Mouse (Mus musculus): ENCODE results near the gene Spef1. TPM values are rescaled to one million over a fixed set of nuclear protein-coding genes. Genes with fewer than 3 reads are reported as not detected.
A peak's percentile ranks its signal among the peaks of the same experiment; 100 is the strongest.

The Spef1 gene
- total RNA-seq (2014; rRNA removed), result 19.3 and 27.5 TPM in 2 replicates
- polyA plus RNA-seq (2015; fragmentation: Nextera tagmentation; extraction: Ambion mirVana), result 9.5 and 10.2 TPM in 2 replicates

DNA sequence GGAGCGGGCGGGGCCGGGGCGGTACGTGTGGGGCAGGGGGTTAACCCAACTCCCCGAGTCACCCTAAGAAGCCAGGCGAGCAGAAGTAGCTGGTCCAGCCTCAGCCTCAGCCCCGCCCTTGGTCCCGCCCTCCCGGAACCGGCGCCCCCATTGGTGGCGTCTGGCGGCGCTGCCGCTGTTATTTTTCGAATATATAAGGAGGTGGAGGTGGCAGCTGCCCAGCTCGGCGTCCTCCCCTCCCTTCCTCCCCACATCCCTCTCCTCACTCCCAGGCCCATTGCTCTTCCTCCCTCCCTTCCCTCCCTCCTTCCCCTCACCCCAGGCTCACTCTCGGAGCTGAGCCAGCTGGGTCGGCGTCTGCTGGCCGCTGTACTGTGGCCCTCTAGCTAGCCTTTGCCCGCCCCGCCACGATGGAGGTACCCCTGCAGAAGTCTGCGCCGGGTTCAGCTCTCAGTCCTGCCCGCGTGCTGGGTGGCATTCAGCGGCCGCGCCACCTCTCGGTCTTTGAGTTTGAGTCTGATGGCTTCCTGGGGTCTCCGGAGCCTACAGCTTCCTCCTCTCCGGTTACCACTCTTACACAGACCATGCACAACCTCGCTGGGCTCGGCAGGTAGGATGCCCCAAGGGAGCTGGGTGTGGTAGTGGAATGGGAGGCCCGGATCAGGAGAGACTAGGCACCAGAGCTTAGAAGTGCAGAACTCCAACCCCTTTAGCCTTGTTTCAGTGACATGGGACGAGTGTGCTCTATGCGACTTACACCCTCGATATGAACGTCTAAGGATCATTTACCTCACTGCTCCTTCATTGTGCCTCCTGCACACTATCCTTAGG lies at the start of gene Spef1, which contains the start of gene Cdc25b:
TSS of gene Spef1 (minus strand) at position 512 of the 831 bp plus-strand sequence.
TSS of gene Cdc25b (plus strand) at position 179 of the 831 bp plus-strand sequence.
- WGBS, result 1% methylated on average over 39 of the region's 43 CpGs
- peak within 1 kb of the TSS; percentile 48 for H3K4me3 ChIP-seq (ENCODE audit: low read depth, low read length)
- ATAC-seq (ENCODE audit: low FRiP score), result peak; percentile 87

GRCm38 (mm10) chr2:131234970-131235635 lies 48.0 kb upstream of the Spef1 start:
- 84% methylated on average over 7 of the region's 7 CpGs for WGBS
- no peak overlapping the region for H3K4me3 ChIP-seq (ENCODE audit: low read depth, low read length)
- no peak for TF ChIP-seq CTCF (IDR thresholded peaks at IDR 0.05)
- H3K4me2 ChIP-seq (ENCODE audit: low read depth, low read length, poor library complexity, severe bottlenecking), result no peak overlapping the region; the same call in 1 of the 2 replicates
- ATAC-seq (ENCODE audit: low FRiP score) (no peak), DNase-seq (ENCODE audit: low spot score) (no peak)
- no peak overlapping the region for H3K9ac ChIP-seq (replicated peaks; ENCODE audit: low read length, poor library complexity, severe bottlenecking)
- no peaks in the 10 kb centered on the region for H3K27me3 ChIP-seq (ENCODE audit: insufficient read depth, low read length)
- H3K9me3 ChIP-seq (ENCODE audit: low read length), result no peaks in the 10 kb centered on the region
- no peak overlapping the region for H3K27ac ChIP-seq (ENCODE audit: low read depth, low read length)
- peaks cover 4% of the 10 kb centered on the region; the same call in 1 of the 2 replicates for H3K36me3 ChIP-seq (ENCODE audit: insufficient read depth, low read length)
- H3K4me1 ChIP-seq (ENCODE audit: insufficient read depth, low read length), result peaks cover 5% of the 10 kb centered on the region; the same call in 1 of the 2 replicates

More for the DNA sequence above, at the start of gene Spef1, which contains the start of gene Cdc25b:
- Histone ChIP-seq H3K9ac (replicated peaks; ENCODE audit: low read length, poor library complexity, severe bottlenecking) (peak within 1 kb of the TSS; percentile 48), H3K4me1 (ENCODE audit: insufficient read depth, low read length) (peaks cover 8% of the 10 kb centered on the region; the same call in 1 of the 2 replicates), H3K27ac (ENCODE audit: low read depth, low read length) (no peak within 1 kb of the TSS; the same call in 1 of the 2 replicates), H3K27me3 (ENCODE audit: insufficient read depth, low read length) (no peaks in the 10 kb centered on the region), H3K36me3 (ENCODE audit: insufficient read depth, low read length) (peaks cover 2% of the 10 kb centered on the region; the same call in 1 of the 2 replicates), H3K9me3 (ENCODE audit: low read length) (no peaks in the 10 kb centered on the region), H3K4me2 (ENCODE audit: low read depth, low read length, poor library complexity, severe bottlenecking) (peak within 1 kb of the TSS; percentile 62)
- TF ChIP-seq CTCF (IDR thresholded peaks at IDR 0.05), result peak; percentile 48
- peak; percentile 84 for DNase-seq (ENCODE audit: low spot score)

GRCm38 (mm10) chr2:131234127-131234650 lies 47.1 kb upstream of the Spef1 start:
- H3K27me3 ChIP-seq (ENCODE audit: insufficient read depth, low read length), result no peaks in the 10 kb centered on the region
- H3K4me1 ChIP-seq (ENCODE audit: insufficient read depth, low read length), result peaks cover 5% of the 10 kb centered on the region; the same call in 1 of the 2 replicates
- H3K4me2 ChIP-seq (ENCODE audit: low read depth, low read length, poor library complexity, severe bottlenecking), result peak overlapping the region; percentile 85
- WGBS, result 11% methylated on average over 28 of the region's 28 CpGs
- no peak for DNase-seq (ENCODE audit: low spot score)
- H3K27ac ChIP-seq (ENCODE audit: low read depth, low read length), result 0 out of 2 replicates have a peak overlapping the region, but pooled peaks have one; percentile 26
- TF ChIP-seq CTCF (IDR thresholded peaks at IDR 0.05), result no peak
- no peaks in the 10 kb centered on the region for H3K36me3 ChIP-seq (ENCODE audit: insufficient read depth, low read length)
- H3K9me3 ChIP-seq (ENCODE audit: low read length), result no peaks in the 10 kb centered on the region
- peak overlapping the region; percentile 41 for H3K4me3 ChIP-seq (ENCODE audit: low read depth, low read length)
- peak overlapping the region; percentile 60 for H3K9ac ChIP-seq (replicated peaks; ENCODE audit: low read length, poor library complexity, severe bottlenecking)
- peak; percentile 55; the same call in 1 of the 2 replicates for ATAC-seq (ENCODE audit: low FRiP score)

- no peaks in the 10 kb centered on the region for H3K27me3 ChIP-seq (ENCODE audit: insufficient read depth, low read length)
- no peaks in the 10 kb centered on the region for H3K36me3 ChIP-seq (ENCODE audit: insufficient read depth, low read length)
- H3K4me2 ChIP-seq (ENCODE audit: low read depth, low read length, poor library complexity, severe bottlenecking), result peak within 1 kb of the TSS; percentile 85
- ATAC-seq (ENCODE audit: low FRiP score), result peak; percentile 100
- peak within 1 kb of the TSS; percentile 41 for H3K4me3 ChIP-seq (ENCODE audit: low read depth, low read length)
- DNase-seq (ENCODE audit: low spot score), result peak; percentile 96
- H3K9me3 ChIP-seq (ENCODE audit: low read length), result no peaks in the 10 kb centered on the region
- H3K9ac ChIP-seq (replicated peaks; ENCODE audit: low read length, poor library complexity, severe bottlenecking), result peak within 1 kb of the TSS; percentile 60
- H3K4me1 ChIP-seq (ENCODE audit: insufficient read depth, low read length), result peaks cover 5% of the 10 kb centered on the region; the same call in 1 of the 2 replicates
- 0 out of 2 replicates have a peak within 1 kb of the TSS, but pooled peaks have one; percentile 26 for H3K27ac ChIP-seq (ENCODE audit: low read depth, low read length)
- 6% methylated on average over 29 of the region's 29 CpGs for WGBS
- TF ChIP-seq CTCF (IDR thresholded peaks at IDR 0.05), result no peak
Observed at GRCm38 (mm10) chr2:131233307-131234126, 46.4 kb upstream of the Spef1 start, which contains the start of gene Mavs. Gene Mavs (plus strand): TSS chr2:131234063.

DNA sequence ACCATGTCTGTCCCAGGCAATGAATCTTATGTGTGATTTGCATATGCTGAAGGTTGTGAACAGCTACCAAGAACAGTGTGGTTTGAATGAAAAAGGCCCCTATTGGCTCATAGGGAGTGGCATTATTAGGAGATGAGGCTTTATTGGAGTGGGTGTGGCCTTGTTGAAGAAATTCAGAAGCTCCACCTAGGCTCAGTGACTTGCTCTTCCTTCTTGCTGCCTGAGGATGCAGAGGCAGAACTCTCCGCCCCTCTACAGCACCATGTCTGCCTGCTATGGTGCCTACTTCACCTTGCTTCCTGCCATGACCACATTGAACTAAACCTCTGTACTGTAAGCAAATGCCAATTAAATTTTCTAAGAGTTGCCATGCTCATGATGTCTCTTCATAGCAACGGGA lies 45.5 kb upstream of the Spef1 start:
- 89% methylated on average over 2 of the region's 2 CpGs for WGBS
- Histone ChIP-seq H3K4me2 (ENCODE audit: low read depth, low read length, poor library complexity, severe bottlenecking) (no peak overlapping the region), H3K9ac (replicated peaks; ENCODE audit: low read length, poor library complexity, severe bottlenecking) (no peak overlapping the region), H3K36me3 (ENCODE audit: insufficient read depth, low read length) (no peaks in the 10 kb centered on the region), H3K27ac (ENCODE audit: low read depth, low read length) (no peak overlapping the region), H3K4me3 (ENCODE audit: low read depth, low read length) (no peak overlapping the region), H3K9me3 (ENCODE audit: low read length) (no peaks in the 10 kb centered on the region), H3K27me3 (ENCODE audit: insufficient read depth, low read length) (no peaks in the 10 kb centered on the region), H3K4me1 (ENCODE audit: insufficient read depth, low read length) (peaks cover 5% of the 10 kb centered on the region; the same call in 1 of the 2 replicates)
- ATAC-seq (ENCODE audit: low FRiP score), result no peak
- TF ChIP-seq CTCF (IDR thresholded peaks at IDR 0.05), result no peak
- DNase-seq (ENCODE audit: low spot score), result no peak
